Mouse (Mus musculus): ENCODE measurements around the gene Sdk1.

DNA sequence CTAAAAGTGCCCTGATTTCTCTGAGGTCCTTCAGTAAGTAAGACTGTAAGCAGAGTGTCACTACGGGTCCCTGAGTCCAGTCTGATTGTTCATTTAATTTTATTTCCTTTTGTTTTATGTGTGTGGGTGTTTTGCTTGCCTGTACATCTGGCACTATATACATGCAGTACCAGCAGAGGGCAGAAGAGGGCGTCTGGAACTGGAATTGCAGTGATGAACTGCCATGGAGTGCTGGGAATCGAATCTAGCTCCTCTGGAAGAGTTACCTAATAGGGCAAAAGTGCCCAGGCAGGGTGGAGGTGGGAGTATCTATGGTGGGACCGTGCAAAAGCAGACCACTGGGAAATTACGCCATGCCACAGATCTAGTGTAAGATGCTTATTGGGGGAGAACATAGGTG, 497.4 kb downstream of the Sdk1 start:
- TF ChIP-seq CTCF (IDR thresholded peaks at IDR 0.05; ENCODE audit: low read depth, low read length) (peak; percentile 20; the same call in 1 of the 2 replicates), POLR2A (IDR thresholded peaks at IDR 0.05; ENCODE audit: extremely low read depth, insufficient read depth, low read length) (no peak)
